Mouse (Mus musculus): ENCODE results near the gene Rcan2.

DNA sequence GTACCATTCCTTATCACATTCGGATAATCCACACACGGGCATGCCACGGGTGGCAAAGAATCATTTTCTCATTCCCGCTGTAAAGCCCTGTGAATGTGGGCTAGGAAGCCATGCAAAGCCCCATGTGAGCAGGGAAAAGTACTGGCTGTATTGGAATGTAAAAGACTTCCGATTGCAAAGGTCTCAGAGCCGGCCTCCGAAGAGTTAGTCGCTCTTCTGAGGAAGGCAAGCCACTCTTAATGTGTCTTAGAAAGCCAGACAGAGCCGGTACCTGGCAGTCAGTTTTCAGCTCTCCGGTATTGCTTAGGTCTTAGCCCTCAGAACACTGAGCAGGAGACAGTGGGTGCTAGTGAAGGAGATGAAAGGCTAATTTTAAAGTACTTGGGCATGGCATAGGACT is 16.0 kb downstream of the Rcan2 start:
- TF ChIP-seq CTCF (IDR thresholded peaks at IDR 0.05; ENCODE audit: low read depth), result no peak
- no peak for TF ChIP-seq EP300 (IDR thresholded peaks at IDR 0.05; ENCODE audit: low read depth)
